Mouse (Mus musculus) megakaryocyte, adult 5-6 weeks (primary cell): ENCODE data around the gene Fgd4. TPM values are rescaled to one million over a fixed set of nuclear protein-coding genes. Genes with fewer than 3 reads are reported as not detected.
A peak's percentile ranks its signal among the peaks of the same experiment; 100 is the strongest.

Experiments used
- ATAC-seq: 2 replicates; pipeline ENCODE4 v1.8.0; 2016; ENCODE audit warnings: mild to moderate bottlenecking, inconsistent platforms; ENCODE audit not compliant: poor library complexity, severe bottlenecking
- total RNA-seq, 2 experiments: library from RNA; stranded (forward) in 1 of 2; stranded (reverse) in 1 of 2; fragments of 153-499, 151-499 nt in 1 of 2; fragments of 221-1000, 200-1000 nt in 1 of 2; gene quantifications; 2 replicates each; pipeline versions ENCODE4 v1.2.3 to v1.2.4; 2015 to 2017

The Fgd4 gene
- total RNA-seq (2015) (76.9 and 78.5 TPM in 2 replicates), total RNA-seq (2017) (125 and 137 TPM in 2 replicates)

GRCm38 (mm10) chr16:16600461-16600860, at the start of gene Fgd4:
TSS of gene Fgd4 (minus strand) at chr16:16600549.
- ATAC-seq: no peak

- ATAC-seq: no peak
Observed at GRCm38 (mm10) chr16:16645148-16645547, 44.8 kb upstream of the Fgd4 start.

- peak; percentile 60 for ATAC-seq
Observed at GRCm38 (mm10) chr16:16633730-16634129, 33.4 kb upstream of the Fgd4 start.

- peak; percentile 77 for ATAC-seq
Observed at GRCm38 (mm10) chr16:16599586-16600401, 555 bp downstream of the Fgd4 start.

- ATAC-seq: peak; percentile 30; the same call in 1 of the 2 replicates
Observed at GRCm38 (mm10) chr16:16596582-16596981, 3.8 kb downstream of the Fgd4 start.

GRCm38 (mm10) chr16:16592622-16593021, 7.7 kb downstream of the Fgd4 start:
- no peak for ATAC-seq

GRCm38 (mm10) chr16:16584409-16585032, 15.8 kb downstream of the Fgd4 start:
- peak; percentile 98 for ATAC-seq

GRCm38 (mm10) chr16:16576556-16576955, 23.8 kb downstream of the Fgd4 start:
- ATAC-seq: peak; percentile 55

GRCm38 (mm10) chr16:16574508-16574907, 25.8 kb downstream of the Fgd4 start:
- ATAC-seq: 0 out of 2 replicates have a peak, but pooled peaks have one; percentile 10

- ATAC-seq: peak; percentile 54
Observed at GRCm38 (mm10) chr16:16573167-16573566, 27.2 kb downstream of the Fgd4 start.

- ATAC-seq: peak; percentile 93
Observed at GRCm38 (mm10) chr16:16571356-16571755, 29.0 kb downstream of the Fgd4 start.

GRCm38 (mm10) chr16:16566786-16567185, 33.6 kb downstream of the Fgd4 start:
- ATAC-seq: no peak

GRCm38 (mm10) chr16:16566215-16566614, 34.1 kb downstream of the Fgd4 start:
- ATAC-seq: no peak

- ATAC-seq: peak; percentile 40
Observed at GRCm38 (mm10) chr16:16565786-16566185, 34.6 kb downstream of the Fgd4 start.

GRCm38 (mm10) chr16:16560718-16561117, 39.6 kb downstream of the Fgd4 start:
- ATAC-seq: no peak

- ATAC-seq: peak; percentile 62; the same call in 1 of the 2 replicates
Observed at GRCm38 (mm10) chr16:16559878-16560531, 40.3 kb downstream of the Fgd4 start.

GRCm38 (mm10) chr16:16559016-16559877, 41.1 kb downstream of the Fgd4 start:
- no peak for ATAC-seq

GRCm38 (mm10) chr16:16557738-16558137, 42.6 kb downstream of the Fgd4 start:
- ATAC-seq: no peak

- ATAC-seq: no peak
Observed at GRCm38 (mm10) chr16:16554098-16554497, 46.3 kb downstream of the Fgd4 start.

GRCm38 (mm10) chr16:16552197-16552596, 48.2 kb downstream of the Fgd4 start:
- no peak for ATAC-seq
